Mouse (Mus musculus): ENCODE results near the gene Gsta3.

DNA sequence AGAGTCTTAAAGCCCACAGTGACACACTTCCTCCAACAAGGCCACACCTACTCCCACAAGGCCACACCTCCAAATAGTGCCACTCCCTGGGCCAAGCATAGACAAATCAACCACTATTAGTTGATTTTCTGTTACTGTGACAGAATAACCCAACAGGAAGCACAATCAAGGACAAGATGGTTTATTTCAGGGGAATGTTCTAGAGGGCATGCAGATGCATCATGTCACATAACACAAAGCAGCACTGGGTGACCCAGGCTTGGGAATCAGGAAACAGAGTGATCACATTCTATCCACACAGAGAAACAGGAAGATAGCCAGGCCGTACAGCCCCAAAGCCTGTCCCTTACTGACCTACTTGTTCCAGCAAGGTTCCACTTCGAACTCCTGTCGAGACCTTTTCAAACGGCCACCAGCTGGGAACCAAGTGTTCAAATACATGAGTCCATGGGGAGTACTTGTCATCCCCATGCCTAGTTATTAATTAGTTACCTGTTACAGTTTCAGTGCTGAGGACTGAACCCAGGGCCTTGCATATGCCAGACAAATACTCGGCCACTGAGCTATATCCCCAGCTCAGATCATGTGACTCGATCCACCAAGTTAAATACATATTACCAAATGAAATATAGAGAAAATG lies 12.5 kb upstream of the Gsta3 start:
- TF ChIP-seq CTCF (IDR thresholded peaks at IDR 0.05; ENCODE audit: extremely low read depth, insufficient read depth, insufficient read length, insufficient replicate concordance) (no peak), POLR2A (IDR thresholded peaks at IDR 0.05; ENCODE audit: low read depth, low read length) (no peak)
